Mouse (Mus musculus) mature B cell (primary cell): Measurements from ENCODE around the gene Phf10.
"Not testable (repeated sequence)": the region's sequence is repeated elsewhere in the genome, so short reads cannot be mapped to it uniquely, and the experiment has no call there.

ENCODE experiments used
- in situ Hi-C: fragments of 300-500 bp; cut with MboI; formaldehyde crosslinking; loops from 2 replicates; pipeline ENCODE4 v1.14.3; 2019

Phf10 gene

GRCm38 (mm10) chr17:14898972-14899371 lies 62.1 kb downstream of the Phf10 start:
- in situ Hi-C loops = no loop called here

DNA sequence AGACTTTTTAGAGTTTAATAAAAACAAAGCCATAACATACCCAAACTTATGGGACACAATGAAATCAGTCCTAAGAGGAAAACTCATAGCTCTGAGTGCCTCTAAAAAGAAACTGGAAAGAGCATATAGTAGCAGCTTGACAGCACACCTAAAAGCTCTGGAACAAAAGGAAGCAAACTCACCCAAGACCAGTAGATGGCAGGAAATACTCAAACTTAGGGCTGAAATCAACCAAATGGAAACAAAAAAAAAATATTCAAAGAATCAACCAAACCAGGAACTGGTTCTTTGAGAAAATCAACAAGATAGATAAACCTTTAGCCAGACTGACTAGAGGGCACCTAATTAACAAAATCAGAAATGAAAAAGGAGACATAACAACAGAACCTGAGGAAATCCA lies 66.0 kb downstream of the Phf10 start:
- in situ Hi-C loops = not testable (repeated sequence)
